Mouse (Mus musculus) cerebellum, adult 11 months (tissue): ENCODE measurements around the gene F12.

Source experiments
- DNase-seq: peaks from one replicate; pipeline ENCODE4 v3.0.0; 2022

F12 gene

DNA sequence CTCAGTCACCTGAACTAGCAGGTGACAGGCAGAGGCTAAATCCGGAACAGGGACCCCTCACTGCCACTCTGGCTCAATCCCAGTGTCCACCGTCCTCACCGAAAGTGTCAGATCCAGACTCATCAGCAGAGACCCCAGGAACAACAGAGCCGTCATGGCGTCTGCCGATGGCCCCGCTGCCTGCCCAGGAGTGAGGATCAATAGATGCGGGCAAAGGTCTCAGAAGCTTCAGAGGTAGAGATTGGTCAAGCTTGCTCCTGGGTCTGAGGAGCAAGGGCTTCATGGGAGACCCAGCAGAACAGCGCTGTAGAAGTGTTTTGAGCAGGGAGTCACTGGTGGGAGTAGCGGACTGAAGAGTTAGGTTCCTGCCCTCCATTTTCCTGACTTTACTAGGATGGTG is at the start of gene F12:
F12 (minus strand) TSS at position 181 of the 400 bp plus-strand sequence.
- DNase-seq: no peak

DNA sequence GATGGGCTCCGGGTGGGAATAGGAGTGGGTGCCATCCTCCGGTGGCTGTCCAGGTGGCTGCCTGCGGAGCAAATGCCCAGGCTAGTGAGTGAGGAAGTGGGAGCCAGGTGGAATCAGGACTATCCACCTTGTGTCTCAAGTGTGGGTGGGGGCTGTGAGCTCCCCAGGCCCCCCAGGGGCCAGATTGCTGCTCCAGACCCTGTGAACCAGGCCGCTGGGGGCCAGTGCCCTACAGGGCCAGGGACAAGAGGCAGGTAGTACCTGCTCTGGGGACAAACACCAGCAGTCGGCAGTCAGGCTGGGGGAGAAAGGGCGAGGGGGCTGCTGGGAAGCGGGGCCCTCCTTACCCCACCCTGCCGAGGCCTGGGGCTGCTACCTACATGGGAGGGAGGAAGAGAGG is 49.7 kb upstream of the F12 start:
- DNase-seq: no peak

DNA sequence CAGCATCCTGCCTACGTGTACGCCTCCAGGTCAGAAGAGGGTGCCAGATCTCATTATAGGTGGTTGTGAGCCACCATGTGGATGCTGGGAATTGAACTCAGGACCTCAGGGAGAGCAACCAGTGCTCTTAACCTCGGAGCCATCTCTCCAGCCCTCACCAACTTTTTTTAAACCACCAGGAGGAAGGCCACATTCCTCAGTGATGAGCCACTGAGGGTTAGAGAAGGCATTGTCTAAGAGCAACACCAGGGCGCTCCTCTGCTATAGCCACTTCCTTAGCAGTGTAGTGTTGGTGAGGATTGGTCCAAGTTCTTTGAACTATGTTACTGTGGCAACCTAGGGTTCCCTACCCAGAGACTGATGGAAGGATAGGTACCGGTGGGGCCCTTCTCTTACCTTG is 49.2 kb upstream of the F12 start:
- DNase-seq: no peak

DNA sequence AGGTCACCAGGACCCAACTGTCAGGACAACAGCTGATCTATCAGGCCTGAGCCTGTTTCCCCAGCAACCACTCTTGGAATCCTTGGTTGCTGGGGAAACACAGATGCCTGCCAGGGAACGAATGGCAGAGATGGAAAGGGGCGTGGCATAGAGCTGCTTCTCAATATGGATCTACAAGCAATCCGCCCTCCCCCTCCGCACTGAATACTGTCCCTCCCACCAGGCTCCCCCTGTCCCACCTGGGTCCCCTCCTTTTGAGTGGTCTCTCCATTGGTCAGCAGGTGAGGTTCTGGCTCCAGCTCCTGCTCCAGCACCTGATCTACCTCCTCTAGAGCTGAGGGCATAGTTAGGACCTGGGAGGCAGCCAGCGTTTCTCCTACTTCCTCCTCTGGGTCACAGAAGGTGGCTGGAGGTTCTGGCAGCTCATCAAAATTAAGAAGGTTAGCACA is 48.1 kb upstream of the F12 start:
- DNase-seq: no peak

DNA sequence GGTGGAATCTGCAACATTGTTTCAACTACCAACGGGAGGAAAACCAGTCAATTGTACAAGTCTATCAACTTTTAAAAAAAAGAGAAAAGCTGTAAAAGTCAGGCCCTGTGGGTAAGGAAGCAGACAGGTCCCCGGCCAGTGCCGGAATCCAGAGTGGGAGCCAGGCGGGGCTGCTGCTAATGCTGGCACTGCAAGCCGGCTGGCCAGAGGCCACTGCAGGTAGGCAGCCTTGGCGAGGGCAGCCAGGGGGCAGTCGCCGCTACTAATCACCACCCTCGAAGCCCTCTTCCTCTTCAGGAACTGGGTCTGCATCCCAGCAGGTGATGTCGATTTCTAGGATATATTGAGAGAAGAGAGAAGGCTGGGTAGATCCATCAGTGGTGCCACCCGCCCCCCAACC is 47.4 kb upstream of the F12 start:
- DNase-seq: no peak

DNA sequence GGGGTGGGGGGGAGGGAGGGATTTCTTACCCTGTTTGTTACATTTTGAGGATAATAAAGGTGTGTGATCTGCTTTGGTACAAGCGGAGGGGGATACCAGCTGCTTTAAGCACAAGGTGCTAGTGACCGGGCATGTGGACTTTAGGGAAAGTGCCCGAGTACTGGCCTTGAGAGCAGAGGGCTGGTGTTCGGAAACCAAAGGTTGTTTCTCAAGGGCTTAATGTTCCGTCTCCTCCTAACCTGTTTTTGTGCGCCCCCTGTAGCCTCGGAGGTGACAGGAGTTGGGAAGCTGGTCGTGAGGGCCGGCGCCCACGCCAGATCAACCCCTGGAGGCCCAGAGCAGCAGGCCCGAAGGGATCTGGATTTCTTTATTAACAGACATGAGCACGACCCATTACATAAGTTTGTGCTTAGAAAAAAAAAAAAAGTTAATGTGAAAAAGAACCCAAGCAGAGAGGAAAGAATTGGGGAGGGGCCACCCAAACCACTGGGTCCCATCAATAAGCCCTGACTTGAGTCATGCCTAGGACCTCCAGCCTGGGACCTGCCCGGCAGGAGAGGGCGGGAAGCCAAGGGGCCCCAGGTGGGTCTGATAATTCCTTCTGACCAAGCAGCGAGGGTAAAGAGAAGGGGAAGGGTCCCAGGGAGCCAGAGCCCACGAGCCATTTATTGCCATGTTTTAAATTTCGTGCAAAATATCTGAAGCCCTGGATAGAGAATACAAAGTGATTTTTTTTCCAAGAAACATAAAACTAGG is 46.7 kb upstream of the F12 start:
- DNase-seq: no peak

DNA sequence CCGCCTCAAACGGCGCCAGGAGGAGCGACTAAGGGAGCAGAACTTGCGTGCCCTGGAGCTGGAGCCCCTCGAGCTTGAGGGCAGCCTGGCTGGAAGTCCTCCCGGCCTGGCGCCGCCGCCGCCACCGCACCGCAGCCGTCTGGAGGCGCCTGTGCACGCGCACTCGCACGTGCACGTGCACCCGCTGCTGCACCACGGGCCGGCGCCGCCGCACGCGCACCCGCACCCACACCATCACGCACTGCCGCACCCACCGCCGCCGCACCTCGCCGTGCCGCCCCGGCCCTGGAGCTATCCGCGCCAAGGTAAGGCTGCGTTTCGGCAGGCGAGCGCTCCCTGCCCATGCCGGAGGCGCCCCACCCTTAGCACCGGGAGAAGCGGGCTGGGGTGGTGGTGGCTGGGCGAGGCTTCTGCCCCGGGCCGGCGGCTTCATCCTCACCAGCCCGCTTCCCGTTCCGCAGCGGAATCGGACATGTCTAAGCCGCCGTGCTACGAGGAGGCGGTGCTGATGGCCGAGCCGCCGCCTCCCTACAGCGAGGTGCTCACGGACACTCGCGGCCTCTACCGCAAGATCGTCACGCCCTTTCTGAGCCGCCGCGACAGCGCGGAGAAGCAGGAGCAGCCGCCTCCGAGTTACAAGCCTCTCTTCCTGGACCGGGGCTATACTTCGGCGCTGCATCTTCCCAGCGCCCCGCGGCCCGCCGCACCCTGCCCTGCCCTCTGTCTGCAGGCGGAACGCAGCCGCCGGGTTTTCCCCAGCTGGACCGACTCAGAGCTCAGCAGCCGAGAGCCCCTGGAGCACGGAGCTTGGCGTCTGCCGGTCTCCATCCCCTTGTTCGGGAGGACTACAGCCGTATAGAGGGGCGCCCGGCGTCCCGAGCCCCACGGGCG is 45.8 kb upstream of the F12 start:
- peak; percentile 65 for DNase-seq

DNA sequence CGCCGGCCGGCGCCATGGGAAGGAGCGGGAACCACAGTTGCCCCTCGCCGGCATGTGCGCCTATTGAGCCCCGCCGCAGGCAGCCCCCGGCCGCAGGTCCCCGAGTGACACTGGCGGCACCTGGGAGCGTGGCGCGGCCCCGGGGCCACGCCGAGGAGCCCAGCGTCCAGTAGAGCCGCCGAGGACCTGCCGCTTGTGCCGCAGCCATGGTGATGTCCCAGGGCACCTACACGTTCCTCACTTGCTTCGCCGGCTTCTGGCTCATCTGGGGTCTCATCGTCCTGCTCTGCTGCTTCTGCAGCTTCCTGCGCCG is 45.2 kb upstream of the F12 start:
- no peak for DNase-seq

DNA sequence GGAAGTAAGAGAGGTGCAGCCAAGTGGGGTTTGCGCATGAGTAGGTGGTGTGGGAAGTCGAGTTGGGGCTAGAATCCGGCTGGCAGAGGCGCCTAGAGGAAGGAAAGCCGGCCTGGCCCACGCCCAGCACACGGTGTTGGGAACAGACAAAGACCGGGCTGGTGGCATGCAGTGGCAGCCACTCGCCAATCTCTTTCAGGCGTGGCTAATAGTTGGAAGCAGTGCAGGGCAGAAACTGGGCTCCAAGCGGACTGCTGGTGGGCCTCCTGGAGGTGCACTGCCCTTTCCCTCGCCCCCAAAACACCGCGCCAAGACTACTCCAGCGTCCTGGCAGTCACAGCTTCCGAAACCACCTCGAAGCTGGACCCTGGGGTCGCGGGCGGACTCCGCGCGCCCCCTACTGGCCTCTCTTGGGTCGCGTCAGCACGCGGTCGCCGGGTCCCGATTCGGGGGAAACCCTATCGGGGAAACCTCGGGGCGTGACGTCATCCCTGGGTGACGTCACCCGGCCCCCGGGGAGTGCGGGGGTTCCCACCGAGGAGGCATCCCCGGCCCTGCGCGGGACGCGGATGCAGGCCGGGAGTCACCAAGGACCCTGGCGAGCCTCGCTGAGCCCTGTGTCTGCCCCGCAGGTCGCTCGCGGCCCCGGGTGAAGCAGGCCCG is 44.7 kb upstream of the F12 start:
- DNase-seq: peak; percentile 78

DNA sequence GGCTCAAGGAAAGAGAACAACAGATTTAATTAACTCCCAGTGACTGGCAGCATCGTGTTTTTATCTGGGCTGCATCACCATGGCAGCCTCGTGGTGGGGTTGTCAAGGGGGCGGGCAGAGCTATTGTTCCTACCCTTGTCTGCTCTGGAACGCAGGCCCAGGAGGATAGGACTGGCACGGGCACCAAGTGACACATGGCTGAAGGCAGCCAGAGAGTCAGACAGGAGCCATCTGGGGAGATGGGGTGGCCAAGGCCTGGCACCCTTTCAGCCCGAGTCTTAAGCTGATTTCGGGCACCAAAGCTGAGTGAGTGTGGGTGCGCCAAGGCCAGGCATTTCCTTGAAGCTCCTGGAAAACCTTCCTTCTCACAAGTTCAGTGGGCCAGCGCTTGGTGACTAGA is 43.8 kb upstream of the F12 start:
- DNase-seq: peak; percentile 82

DNA sequence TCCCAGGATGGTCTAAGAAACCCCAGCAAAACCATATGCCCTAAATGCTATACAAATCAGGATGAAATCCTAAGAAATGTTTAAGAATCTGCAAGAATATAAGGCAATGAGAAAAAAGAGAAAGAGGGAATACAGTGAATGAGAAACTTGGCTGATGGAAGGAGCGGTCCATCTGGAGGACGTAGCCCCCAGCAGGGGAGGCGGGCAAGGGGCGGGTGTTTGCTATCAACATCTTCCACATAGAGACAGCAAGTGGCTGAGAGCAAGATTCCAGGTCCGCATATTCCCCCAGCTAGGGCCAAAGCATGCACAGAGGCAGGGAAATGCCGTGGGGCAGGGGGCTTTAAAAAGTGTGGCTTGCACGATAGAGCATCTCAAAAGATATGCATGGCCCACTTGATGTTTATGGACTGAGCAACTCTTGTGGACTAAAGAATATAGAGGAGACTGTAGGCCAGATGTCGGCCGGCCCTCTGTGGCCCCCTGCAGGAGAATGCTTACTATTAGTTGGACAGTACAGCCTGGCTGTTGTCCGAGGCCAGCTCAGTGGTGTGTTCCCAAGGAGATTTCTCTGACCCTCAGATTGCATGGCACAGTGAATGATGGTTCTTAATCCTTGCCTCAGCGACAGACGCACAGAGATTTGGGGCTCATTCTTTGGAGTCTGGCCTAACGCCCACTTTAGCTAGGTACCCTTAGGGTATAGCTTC is 42.4 kb upstream of the F12 start:
- DNase-seq: no peak

DNA sequence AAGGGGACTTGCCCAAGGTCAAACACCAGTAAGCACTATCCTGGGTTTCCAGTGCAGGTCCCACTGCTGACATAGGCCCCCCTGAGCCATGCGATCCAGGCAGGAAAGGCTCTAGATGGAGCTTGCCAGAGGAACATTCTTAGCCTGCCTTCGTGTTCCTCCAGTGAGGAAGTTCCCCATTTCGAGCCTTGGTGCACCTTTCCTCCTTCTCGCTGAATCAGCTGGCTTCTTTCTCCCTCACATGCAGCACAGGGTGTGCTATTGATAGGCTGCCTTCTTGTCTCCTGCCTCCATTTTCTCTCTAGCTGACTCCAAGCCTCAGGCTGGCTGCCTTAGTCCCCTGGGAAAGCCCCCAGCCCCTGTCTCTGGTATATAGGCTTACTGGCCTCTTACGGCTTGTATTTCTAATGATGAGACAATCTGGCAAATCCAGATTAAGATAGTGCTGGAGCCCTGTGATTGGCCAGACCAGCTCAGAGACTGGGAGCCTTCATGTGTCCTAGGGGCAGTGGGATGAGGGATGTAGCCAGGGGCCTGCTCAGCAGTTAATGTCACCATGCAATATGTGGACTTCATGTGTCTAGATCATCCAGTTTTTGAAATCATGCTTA is 39.3 kb upstream of the F12 start:
- no peak for DNase-seq

DNA sequence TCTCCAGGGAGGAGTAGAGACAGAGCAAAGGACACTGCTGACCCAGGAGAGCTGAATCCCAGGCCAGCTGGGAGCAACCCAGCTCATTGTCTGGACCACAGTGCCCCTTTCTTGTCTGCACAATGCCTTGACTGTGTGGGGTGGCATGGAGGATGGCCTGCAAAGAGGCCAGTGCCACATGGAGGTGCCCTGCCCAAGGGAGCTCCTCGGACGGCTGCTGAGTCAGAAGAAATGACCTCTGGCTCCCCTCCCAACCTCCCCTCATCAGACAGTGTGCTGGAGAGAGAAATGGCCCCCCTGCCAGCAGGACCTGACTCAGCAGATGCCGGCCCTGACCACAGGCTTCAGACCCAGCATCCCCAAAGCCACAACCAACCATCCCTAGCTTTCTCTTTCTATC is 38.6 kb upstream of the F12 start:
- no peak for DNase-seq

DNA sequence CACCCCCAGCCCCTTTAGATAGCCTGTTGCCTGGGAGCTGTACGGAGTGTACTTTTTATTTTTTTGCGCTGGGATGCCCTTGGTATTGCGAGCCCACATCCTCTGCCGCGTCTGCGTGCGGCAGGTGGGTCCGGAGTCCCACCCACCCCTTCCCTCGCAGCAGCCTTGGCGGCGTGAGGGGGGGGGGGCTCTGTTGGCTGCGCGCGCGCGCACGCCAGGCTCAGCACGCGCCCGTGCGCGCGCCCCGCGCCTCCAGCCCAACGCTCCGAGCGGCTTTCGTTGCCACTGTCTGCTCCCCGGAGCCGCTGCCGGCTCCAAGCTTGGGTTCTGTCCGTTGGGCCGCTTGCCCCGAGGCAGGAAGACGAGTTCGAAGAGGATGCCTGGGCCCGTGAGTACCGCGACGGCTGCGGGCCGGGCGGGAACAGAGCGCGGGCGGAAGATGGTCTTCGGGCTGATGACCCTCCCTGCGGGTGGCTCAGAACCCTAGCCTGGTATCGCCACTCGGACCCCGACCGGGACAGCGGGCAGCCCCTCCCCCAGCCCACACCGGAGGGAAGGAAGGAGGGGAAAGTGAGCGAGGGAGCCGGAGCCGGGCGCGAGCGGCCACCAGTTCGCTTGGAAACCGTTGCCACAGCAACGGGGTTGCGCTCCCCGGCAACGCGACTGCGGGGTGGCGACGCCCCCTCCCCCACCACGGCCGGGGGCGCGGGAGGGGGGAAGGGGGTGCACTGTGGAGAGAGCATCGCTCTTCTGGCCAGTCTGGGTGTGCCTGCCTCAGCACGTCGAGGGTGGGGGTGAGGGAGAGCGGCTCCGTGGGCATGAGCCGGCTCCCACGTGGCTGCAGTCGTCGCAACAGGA is 37.7 kb upstream of the F12 start, which contains the start of gene Prr7:
Prr7 (plus strand) TSS at position 241 of the 858 bp plus-strand sequence.
- DNase-seq: no peak

DNA sequence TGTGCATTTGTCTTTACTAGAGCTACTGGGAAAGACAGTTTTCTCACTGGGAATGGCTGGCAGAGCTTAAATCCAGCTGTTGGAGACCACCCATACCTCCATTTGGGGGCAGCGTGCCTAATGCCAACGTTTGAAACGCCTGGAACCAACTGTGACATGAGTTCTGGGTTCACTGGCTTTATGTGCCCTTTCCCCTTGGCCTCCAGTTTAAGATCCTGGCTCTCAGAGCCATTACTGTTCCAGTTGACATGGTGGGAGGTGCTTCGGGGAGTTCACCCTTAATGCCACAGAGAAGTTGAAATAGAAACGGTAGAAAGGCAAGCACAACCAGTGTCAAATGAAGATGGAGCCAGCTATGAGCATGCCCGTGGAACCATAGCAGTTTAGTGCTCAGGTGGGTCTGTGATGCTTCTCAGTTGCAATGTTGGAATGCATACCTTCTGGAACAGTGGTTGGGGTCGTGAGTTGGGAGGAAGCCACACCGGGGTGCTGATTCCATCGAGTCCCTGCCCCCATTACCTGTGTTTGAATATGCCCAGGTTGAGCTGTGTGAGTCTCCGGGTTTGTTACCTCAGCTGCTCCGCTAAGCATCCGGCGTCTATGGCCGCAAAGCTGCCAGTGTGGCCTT is 36.9 kb upstream of the F12 start:
- DNase-seq: no peak

DNA sequence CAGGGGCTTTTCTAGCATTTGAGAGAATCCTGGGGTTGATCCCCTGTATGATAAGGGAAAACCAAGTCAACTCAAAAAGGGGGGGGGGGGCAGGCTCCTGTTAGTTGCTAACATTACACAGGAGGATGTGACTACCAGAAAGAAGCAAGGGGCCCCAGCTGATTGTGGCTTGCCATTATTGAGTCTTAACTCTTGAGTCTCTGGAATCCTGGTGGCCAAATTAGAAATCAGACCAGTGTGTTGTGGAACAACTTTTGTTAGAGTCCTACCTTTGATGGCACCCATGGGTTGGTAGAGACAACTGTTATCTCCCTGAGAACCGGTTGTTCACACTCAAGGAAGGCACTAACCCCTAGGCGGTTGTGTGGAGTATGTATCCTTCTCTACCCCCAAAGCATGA is 36.4 kb upstream of the F12 start:
- no peak for DNase-seq

DNA sequence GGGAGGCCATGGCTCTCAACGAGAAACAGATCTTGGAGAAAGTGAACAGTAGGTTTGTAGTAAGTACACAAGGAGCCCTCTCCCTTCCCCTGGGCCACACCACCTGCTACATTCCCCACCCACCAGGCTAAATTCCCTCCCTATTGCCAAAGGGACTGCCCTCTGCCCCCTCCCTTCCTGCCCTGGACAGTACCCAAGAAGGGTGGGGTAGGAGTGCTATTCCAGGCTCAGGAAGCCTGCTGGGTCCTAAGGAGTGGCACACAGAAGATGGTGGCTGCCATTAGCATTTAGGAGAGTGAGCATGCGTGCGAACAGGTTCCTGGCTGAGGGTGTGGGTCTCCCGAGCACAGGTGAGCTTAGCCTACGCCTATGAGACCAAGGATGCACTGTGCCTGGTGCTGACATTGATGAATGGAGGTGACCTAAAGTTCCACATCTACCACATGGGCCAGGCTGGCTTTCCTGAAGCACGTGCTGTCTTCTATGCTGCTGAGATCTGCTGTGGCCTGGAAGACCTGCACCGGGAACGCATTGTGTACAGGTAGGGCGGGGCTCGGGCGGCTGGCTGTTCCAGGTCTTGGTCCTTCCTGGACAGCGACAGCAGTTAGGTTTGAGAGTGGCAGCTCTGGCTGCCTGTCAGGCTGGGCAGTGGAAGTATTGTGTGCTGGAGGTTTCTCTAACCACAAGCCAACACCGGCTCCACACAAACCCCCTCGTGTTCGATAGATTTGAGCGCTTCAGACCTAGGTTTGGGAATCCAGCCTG is 25.4 kb upstream of the F12 start:
- no peak for DNase-seq

DNA sequence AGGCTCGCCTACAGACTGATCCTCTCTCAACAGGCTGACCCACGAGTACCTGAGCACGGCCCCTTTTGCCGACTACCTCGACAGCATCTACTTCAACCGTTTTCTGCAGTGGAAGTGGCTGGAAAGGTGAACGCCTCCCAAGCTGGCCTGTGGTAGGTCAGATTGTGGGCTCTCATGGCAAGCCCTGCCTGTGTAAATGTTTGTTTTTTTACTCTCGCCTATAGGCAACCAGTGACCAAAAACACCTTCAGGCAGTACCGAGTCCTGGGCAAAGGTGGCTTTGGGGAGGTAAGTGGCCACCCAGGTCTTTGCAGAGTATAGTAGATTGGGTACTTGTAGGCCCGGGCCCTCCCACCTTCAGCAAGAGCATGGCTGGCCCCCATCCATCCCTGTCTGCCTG is 24.7 kb upstream of the F12 start:
- no peak for DNase-seq

DNA sequence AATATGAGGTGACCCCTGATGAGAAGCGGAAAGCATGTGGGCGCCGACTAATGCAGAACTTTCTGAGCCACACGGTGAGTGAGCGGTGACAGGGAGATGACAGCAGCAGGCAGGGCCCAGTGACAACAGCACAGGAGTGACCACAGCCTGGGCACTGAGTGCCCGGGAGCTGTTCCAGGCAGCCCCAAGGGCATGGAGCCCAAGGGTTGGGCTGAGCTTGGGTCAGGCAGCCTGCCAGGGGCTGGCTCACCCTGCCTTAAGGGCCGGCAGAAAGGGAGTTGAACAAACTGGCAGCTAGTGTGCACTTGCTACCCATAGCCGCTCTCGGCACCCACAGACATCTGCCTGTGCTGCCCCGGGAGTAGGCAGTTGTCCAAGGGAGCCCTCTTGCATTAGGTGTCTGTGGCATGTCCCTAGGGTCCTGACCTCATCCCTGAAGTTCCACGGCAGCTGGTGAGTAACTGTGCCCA is 24.0 kb upstream of the F12 start:
- no peak for DNase-seq
